Mouse (Mus musculus): Measurements from ENCODE around the gene Siah1b. TPM values are rescaled to one million over a fixed set of nuclear protein-coding genes. Genes with fewer than 3 reads are reported as not detected.

Gene Siah1b
- polyA plus RNA-seq (2014; fragmentation: Illumina TruSeq; extraction: RNeasy Lipid Tissue Mini Kit (QIAGEN cat#74804); ENCODE audit: low read depth, low replicate concordance), result 5.1 TPM

GRCm38 (mm10) chrX:164076040-164076775 lies at the start of gene Siah1b:
Gene Siah1b, minus strand, starts transcription at chrX:164076493.

DNA sequence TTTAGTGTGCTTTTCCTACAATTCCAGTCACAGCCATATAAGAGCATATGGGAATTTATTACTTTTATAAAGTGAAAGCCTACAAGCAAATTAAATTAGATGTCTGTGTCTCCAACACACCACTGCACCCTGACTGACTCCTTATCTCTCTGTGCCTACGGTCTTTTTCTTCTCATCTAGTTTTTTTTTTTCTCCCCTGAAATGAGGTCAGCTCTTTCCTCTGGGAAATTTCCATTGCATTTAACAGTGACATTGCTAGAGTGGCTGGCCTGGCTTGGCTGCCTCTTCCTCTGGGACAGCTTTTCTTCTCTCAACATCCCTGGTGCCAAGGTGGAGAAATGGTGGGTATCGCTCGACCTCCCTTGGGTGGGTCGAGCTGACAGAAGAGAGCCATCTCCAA lies 12.3 kb upstream of the Siah1b start, which contains the start of gene Cltrn:
Gene Cltrn (plus strand): TSS at position 249 of the 400 bp plus-strand sequence.

DNA sequence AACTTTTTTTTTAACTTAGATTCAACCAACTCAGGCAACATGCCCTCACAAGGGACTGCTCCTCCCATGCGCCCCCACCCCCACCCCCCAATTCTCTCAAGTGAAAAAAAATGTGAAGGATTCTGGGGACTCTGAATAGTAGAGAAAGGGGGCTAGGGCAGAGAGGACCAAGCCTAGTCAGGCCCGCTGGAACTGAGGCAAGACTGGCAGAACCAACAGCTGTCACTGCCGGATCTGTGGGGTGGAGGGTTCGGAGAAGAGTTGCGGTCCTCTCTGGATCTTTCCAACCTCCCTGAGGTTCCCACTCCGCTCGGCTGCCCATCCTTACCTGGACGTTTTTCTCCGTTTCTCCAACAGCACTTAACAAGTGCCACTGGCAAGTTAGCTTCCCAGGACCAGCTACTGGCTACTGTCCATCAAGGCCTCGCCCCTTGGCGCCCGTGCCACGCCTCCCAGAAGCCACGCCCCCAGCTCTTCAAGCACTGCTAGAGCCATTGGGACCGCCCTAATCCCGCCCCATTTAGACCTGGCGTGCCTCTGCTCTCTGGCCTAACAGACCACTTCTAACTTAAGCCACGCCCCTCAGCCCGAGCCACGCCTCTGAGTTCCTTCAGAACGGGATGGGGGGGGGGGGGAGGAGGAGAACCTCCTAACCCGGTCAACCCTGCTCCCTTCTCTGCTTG lies 48.5 kb downstream of the Siah1b start, which contains the start of gene Car5b:
Gene Car5b (minus strand): TSS at position 391 of the 683 bp plus-strand sequence.

Other genes with a start within 250 kb of the Siah1b start
- 27.7 TPM for gene Ap1s2, start 167.5 kb downstream of the Siah1b start, polyA plus RNA-seq (2014; fragmentation: Illumina TruSeq; extraction: RNeasy Lipid Tissue Mini Kit (QIAGEN cat#74804); ENCODE audit: low read depth, low replicate concordance)
- gene Zrsr2, start 117.8 kb downstream of the Siah1b start, polyA plus RNA-seq (2014; fragmentation: Illumina TruSeq; extraction: RNeasy Lipid Tissue Mini Kit (QIAGEN cat#74804); ENCODE audit: low read depth, low replicate concordance), result 51.2 TPM
- gene Car5b, start 48.5 kb downstream of the Siah1b start, polyA plus RNA-seq (2014; fragmentation: Illumina TruSeq; extraction: RNeasy Lipid Tissue Mini Kit (QIAGEN cat#74804); ENCODE audit: low read depth, low replicate concordance), result 112 TPM
- gene Cltrn, start 12.3 kb upstream of the Siah1b start, polyA plus RNA-seq (2014; fragmentation: Illumina TruSeq; extraction: RNeasy Lipid Tissue Mini Kit (QIAGEN cat#74804); ENCODE audit: low read depth, low replicate concordance), result 7,533 TPM
- 77.6 TPM for gene Ace2, start 62.8 kb upstream of the Siah1b start, polyA plus RNA-seq (2014; fragmentation: Illumina TruSeq; extraction: RNeasy Lipid Tissue Mini Kit (QIAGEN cat#74804); ENCODE audit: low read depth, low replicate concordance)
- gene Bmx, start 181.7 kb upstream of the Siah1b start, polyA plus RNA-seq (2014; fragmentation: Illumina TruSeq; extraction: RNeasy Lipid Tissue Mini Kit (QIAGEN cat#74804); ENCODE audit: low read depth, low replicate concordance), result 1.7 TPM
- gene Pir, start 192.9 kb upstream of the Siah1b start, polyA plus RNA-seq (2014; fragmentation: Illumina TruSeq; extraction: RNeasy Lipid Tissue Mini Kit (QIAGEN cat#74804); ENCODE audit: low read depth, low replicate concordance), result 3.8 TPM